Mouse (Mus musculus) E14TG2a.4 (cell line): Measurements from ENCODE around the gene St3gal5.

ENCODE experiments used
- CTCF ChIP-seq: conservative IDR thresholded peaks from 2 replicates; pipeline ENCODE4 v1.5.1; 2014; ENCODE audit warnings: low read length
- NANOG ChIP-seq: IDR thresholded peaks from 2 replicates; pipeline ENCODE4 v1.6.1; 2014; ENCODE audit warnings: borderline replicate concordance, low read length, mixed read lengths
- POU5F1 ChIP-seq: IDR thresholded peaks from 2 replicates; pipeline ENCODE4 v1.6.1; 2014; ENCODE audit warnings: low read length, borderline replicate concordance

GRCm38 (mm10) chr6:72050827-72051226, 46.6 kb upstream of the St3gal5 start:
- no peak for TF ChIP-seq CTCF
- no peak for TF ChIP-seq POU5F1
- no peak for TF ChIP-seq NANOG
